Mouse (Mus musculus) MEL (cell line): ENCODE data around the gene Bag6. TPM values are rescaled to one million over a fixed set of nuclear protein-coding genes. Genes with fewer than 3 reads are reported as not detected.
A peak's percentile ranks its signal among the peaks of the same experiment; 100 is the strongest.

Source experiments
- DNase-seq: peaks from one replicate; pipeline ENCODE4 v3.0.0; 2011; ENCODE audit warnings: low read depth, low spot score
- H3K27ac ChIP-seq: 2 replicates; pipeline ENCODE4 v1.5.1; 2012; ENCODE audit warnings: low read depth, mild to moderate bottlenecking, control low read depth, low read length, moderate library complexity; ENCODE audit not compliant: control insufficient read depth
- H3K27me3 ChIP-seq, 2 experiments: fragments of 150-350 bp in 1 of 2; sonication (generic) in 1 of 2; 2 replicates each; pipeline ENCODE4 v1.6.1; 2012; ENCODE audit warnings: low read length in 2 of 2, mild to moderate bottlenecking in 2 of 2, improper control_type of control experiment in 1 of 2, moderate library complexity in 1 of 2; ENCODE audit not compliant: insufficient read depth in 2 of 2, control insufficient read depth in 1 of 2
- H3K36me3 ChIP-seq, 2 experiments: 2 replicates each; pipeline ENCODE4 v1.6.1; 2012 to 2014; ENCODE audit warnings: low read length in 2 of 2, improper control_type of control experiment in 1 of 2, inconsistent platforms in 1 of 2, mild to moderate bottlenecking in 1 of 2; ENCODE audit not compliant: insufficient read depth in 2 of 2, control insufficient read depth in 1 of 2
- H3K4me1 ChIP-seq, 2 experiments: fragments of 150-350 bp in 1 of 2; sonication (generic) in 1 of 2; 2 replicates each; pipeline ENCODE4 v1.6.1; 2012; ENCODE audit warnings: low read length in 2 of 2, improper control_type of control experiment in 1 of 2, mild to moderate bottlenecking in 1 of 2; ENCODE audit not compliant: insufficient read depth in 2 of 2, control insufficient read depth in 1 of 2
- H3K4me3 ChIP-seq, 2 experiments: fragments of 150-350 bp in 1 of 2; sonication (generic) in 1 of 2; 2 replicates each; pipeline ENCODE4 v1.5.1; 2012; ENCODE audit warnings: low read depth in 2 of 2, low read length in 2 of 2, mild to moderate bottlenecking in 2 of 2, moderate library complexity in 2 of 2, control low read depth in 1 of 2, improper control_type of control experiment in 1 of 2; ENCODE audit not compliant: control insufficient read depth in 1 of 2, insufficient read depth in 1 of 2
- H3K79me2 ChIP-seq: 2 replicates; pipeline ENCODE4 v1.6.1; 2012; ENCODE audit warnings: mild to moderate bottlenecking, low read length, moderate library complexity; ENCODE audit not compliant: control insufficient read depth, poor library complexity, insufficient read depth
- H3K9ac ChIP-seq: 2 replicates; pipeline ENCODE4 v1.6.1; 2012; ENCODE audit warnings: low read depth, mild to moderate bottlenecking, control low read depth, low read length, moderate library complexity; ENCODE audit not compliant: control insufficient read depth, poor library complexity, severe bottlenecking
- H3K9me3 ChIP-seq: fragments of 150-350 bp; sonication (generic); replicated peaks from 2 replicates; pipeline ENCODE4 v1.6.1; 2012; ENCODE audit warnings: mild to moderate bottlenecking, low read length, improper control_type of control experiment, moderate library complexity; ENCODE audit not compliant: insufficient read depth
- CHD1 ChIP-seq: IDR thresholded peaks from 2 replicates; pipeline ENCODE4 v1.6.1; 2012; ENCODE audit warnings: low read depth, mild to moderate bottlenecking, inconsistent platforms, low read length, improper control_type of control experiment
- CHD2 ChIP-seq: IDR thresholded peaks from 2 replicates; pipeline ENCODE4 v1.6.1; 2011; ENCODE audit warnings: low read length, improper control_type of control experiment
- CTCF ChIP-seq, 3 experiments: IDR thresholded peaks in 2 of 3; conservative IDR thresholded peaks in 1 of 3; 2 replicates each; pipeline ENCODE4 v1.5.1; 2011 to 2012; ENCODE audit warnings: low read length in 3 of 3, low read depth in 2 of 3, mild to moderate bottlenecking in 2 of 3, improper control_type of control experiment in 1 of 3, inconsistent platforms in 1 of 3, mixed read lengths in 1 of 3, moderate library complexity in 1 of 3; ENCODE audit not compliant: control insufficient read depth in 1 of 3, insufficient read depth in 1 of 3, poor library complexity in 1 of 3, severe bottlenecking in 1 of 3
- GATA1 ChIP-seq: IDR thresholded peaks from 2 replicates; pipeline ENCODE4 v1.6.1; 2011; ENCODE audit warnings: low read depth, low read length, improper control_type of control experiment
- HCFC1 ChIP-seq: IDR thresholded peaks from 2 replicates; pipeline ENCODE4 v1.6.1; 2012; ENCODE audit warnings: low read depth, mild to moderate bottlenecking, inconsistent platforms, low read length, improper control_type of control experiment, moderate library complexity
- JUND ChIP-seq: IDR thresholded peaks from 2 replicates; pipeline ENCODE4 v1.6.1; 2011; ENCODE audit warnings: low read depth, mild to moderate bottlenecking, improper control_type of control experiment, low read length
- MAFK ChIP-seq: IDR thresholded peaks from 2 replicates; pipeline ENCODE4 v1.6.1; 2011; ENCODE audit warnings: low read depth, mild to moderate bottlenecking, low read length, improper control_type of control experiment, borderline replicate concordance
- MAX ChIP-seq: IDR thresholded peaks from 2 replicates; pipeline ENCODE4 v1.6.1; 2011; ENCODE audit warnings: low read length, improper control_type of control experiment
- MXI1 ChIP-seq: IDR thresholded peaks from 2 replicates; pipeline ENCODE4 v1.6.1; 2011; ENCODE audit warnings: mild to moderate bottlenecking, low read depth, low read length, improper control_type of control experiment
- MYC ChIP-seq: IDR thresholded peaks from 2 replicates; pipeline ENCODE4 v1.6.1; 2011; ENCODE audit warnings: low read depth, mild to moderate bottlenecking, low read length, improper control_type of control experiment, moderate library complexity
- POLR2A ChIP-seq, 2 experiments: IDR thresholded peaks; 2 replicates each; pipeline ENCODE4 v1.6.1; 2011 to 2012; ENCODE audit warnings: low read length in 2 of 2, mild to moderate bottlenecking in 2 of 2, control low read depth in 1 of 2, improper control_type of control experiment in 1 of 2, low read depth in 1 of 2, moderate library complexity in 1 of 2; ENCODE audit not compliant: control insufficient read depth in 1 of 2, insufficient read depth in 1 of 2, poor library complexity in 1 of 2
- RAD21 ChIP-seq: IDR thresholded peaks from 2 replicates; pipeline ENCODE4 v1.6.1; 2011; ENCODE audit warnings: mild to moderate bottlenecking, low read depth, low read length, improper control_type of control experiment
- SIN3A ChIP-seq: IDR thresholded peaks from 2 replicates; pipeline ENCODE4 v1.6.1; 2012; ENCODE audit warnings: low read length, improper control_type of control experiment, inconsistent platforms
- SMC3 ChIP-seq: IDR thresholded peaks from 2 replicates; pipeline ENCODE4 v1.6.1; 2011; ENCODE audit warnings: low read depth, low read length, improper control_type of control experiment
- TCF12 ChIP-seq: IDR thresholded peaks from 2 replicates; pipeline ENCODE4 v1.6.1; 2014; ENCODE audit warnings: low read depth, mild to moderate bottlenecking, inconsistent platforms, low read length, improper control_type of control experiment, moderate library complexity
- USF1 ChIP-seq: IDR thresholded peaks from 2 replicates; pipeline ENCODE4 v1.6.1; 2014; ENCODE audit warnings: low read depth, mild to moderate bottlenecking, inconsistent platforms, low read length, improper control_type of control experiment, moderate library complexity
- USF2 ChIP-seq, 2 experiments: IDR thresholded peaks; 2 replicates each; pipeline ENCODE4 v1.6.1; 2011 to 2012; ENCODE audit warnings: improper control_type of control experiment in 2 of 2, low read length in 2 of 2, borderline replicate concordance in 1 of 2, inconsistent platforms in 1 of 2, low read depth in 1 of 2, mild to moderate bottlenecking in 1 of 2; ENCODE audit not compliant: insufficient read depth in 1 of 2
- ZC3H11A ChIP-seq: IDR thresholded peaks from 2 replicates; pipeline ENCODE4 v1.6.1; 2012; ENCODE audit warnings: low read depth, mild to moderate bottlenecking, inconsistent platforms, low read length, improper control_type of control experiment
- ZNF384 ChIP-seq: IDR thresholded peaks from 2 replicates; pipeline ENCODE4 v1.6.1; 2012; ENCODE audit warnings: low read depth, mild to moderate bottlenecking, inconsistent platforms, low read length, improper control_type of control experiment
- polyA plus RNA-seq, 2 experiments: library from polyadenylated mRNA; stranded (reverse) in 1 of 2; unstranded in 1 of 2; fragments of >175 nt in 1 of 2; fragments of >200 nt in 1 of 2; gene quantifications; 2 replicates each; pipeline versions ENCODE4 v1.2.1 to v1.2.4; 2012; ENCODE audit warnings: low replicate concordance in 2 of 2, low read depth in 1 of 2; ENCODE audit not compliant: insufficient read length in 2 of 2, insufficient read depth in 1 of 2, missing spikeins in 1 of 2
- total RNA-seq: library from RNA; depleted of rRNA; stranded (reverse); fragments of 300-350 nt; gene quantifications from 2 replicates; pipeline ENCODE4 v1.2.3, GENCODE M21; 2012

Bag6 gene
- total and polyA plus RNA-seq, 3 experiments, result 102 to 283 TPM; not detected in 1

DNA sequence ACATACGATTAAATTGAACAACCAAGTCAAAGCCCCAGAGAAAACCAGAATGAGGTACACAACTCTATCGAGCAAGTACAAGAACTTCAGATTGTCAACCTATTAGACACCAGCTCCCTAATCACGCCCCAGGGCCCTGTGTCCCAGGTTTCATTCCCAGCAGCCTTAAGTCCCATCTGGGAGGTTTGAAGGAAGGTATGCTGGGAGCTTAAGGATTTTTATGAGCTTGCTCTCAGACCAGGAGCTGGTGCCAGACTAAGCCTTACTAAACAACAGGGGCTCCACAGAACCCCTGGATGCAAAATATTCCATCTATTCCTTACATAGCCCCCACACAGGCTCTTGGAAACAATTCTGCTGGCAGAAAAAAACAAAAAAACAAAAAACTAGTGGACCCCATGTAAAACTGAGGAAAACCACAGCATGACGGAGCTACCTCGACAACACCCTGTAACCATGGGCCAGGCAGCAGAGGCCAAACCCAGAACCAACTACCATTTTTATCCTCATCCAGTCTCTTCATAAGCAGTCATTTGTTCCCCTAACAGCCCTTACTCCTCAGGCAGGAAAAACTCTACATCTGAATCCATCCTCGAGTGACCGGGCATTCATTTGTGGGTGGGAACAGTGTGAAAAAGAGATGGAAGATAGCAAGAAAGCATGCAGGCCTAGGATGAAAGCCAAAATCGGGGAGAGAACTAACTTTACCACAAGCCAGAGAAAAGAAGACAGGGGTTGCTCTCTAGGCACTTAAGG lies 28.5 kb downstream of the Bag6 start:
- H3K36me3 ChIP-seq, result peaks cover 21 to 31% of the 10 kb centered on the region in 2 experiments

DNA sequence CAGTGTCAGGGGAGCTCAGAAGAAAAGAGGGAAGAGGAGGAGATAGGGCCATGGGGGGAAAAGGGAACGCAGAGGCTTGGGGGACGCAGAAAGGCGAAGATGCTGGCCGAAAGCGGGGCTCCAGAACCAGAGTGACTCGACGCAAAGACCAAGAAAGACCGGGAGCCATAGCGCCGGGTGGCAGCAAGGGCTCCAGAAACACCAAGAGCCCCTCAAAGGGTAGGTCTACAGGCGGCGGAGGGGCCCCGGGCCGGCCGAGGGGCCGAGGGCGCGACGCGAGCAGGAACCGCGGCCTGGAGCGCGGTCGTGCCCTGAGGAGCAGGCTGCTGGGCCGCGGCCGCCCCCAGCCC lies 29.2 kb downstream of the Bag6 start:
- H3K4me3 ChIP-seq, result peak overlapping the region; percentile 92 to 97
- TF ChIP-seq POLR2A (IDR thresholded peaks at IDR 0.05; ENCODE audit: control insufficient read depth in 1 of 2, insufficient read depth in 1 of 2, low read depth in 1 of 2, low read length in 2 of 2, poor library complexity in 1 of 2) (0 out of 4 replicates have a peak, but pooled peaks of 1 of the 2 experiments have one; percentile 54), ZC3H11A (no peak)
- TF ChIP-seq, all 39 proteins: peak for 1
- Histone ChIP-seq H3K9ac (peak overlapping the region; percentile 81), H3K27ac (peak overlapping the region; percentile 72), H3K9me3 (no peaks in the 10 kb centered on the region), H3K4me1 (peaks cover 3 to 13% of the 10 kb centered on the region in 2 experiments; a peak in 3 of 4 replicates), H3K27me3 (no peaks in the 10 kb centered on the region), H3K79me2 (peaks cover 54% of the 10 kb centered on the region), H3K36me3 (peaks cover 21 to 25% of the 10 kb centered on the region in 2 experiments)
- DNase-seq, result no peak

More for the DNA sequence above, 28.5 kb downstream of the Bag6 start:
- Histone ChIP-seq H3K27me3 (no peaks in the 10 kb centered on the region), H3K4me3 (peak overlapping the region; percentile 92 to 97), H3K4me1 (peaks cover 3 to 13% of the 10 kb centered on the region in 2 experiments; a peak in 3 of 4 replicates), H3K27ac (peak overlapping the region; percentile 72), H3K9ac (peak overlapping the region; percentile 81), H3K9me3 (no peaks in the 10 kb centered on the region), H3K79me2 (peaks cover 58% of the 10 kb centered on the region)
- TF ChIP-seq POLR2A (IDR thresholded peaks at IDR 0.05; ENCODE audit: control insufficient read depth in 1 of 2, insufficient read depth in 1 of 2, low read depth in 1 of 2, low read length in 2 of 2, poor library complexity in 1 of 2) (no peak), JUND (no peak), MXI1 (peak; percentile 29; the same call in 1 of the 2 replicates), TCF12 (no peak), ZC3H11A (no peak), CTCF (IDR thresholded peaks at IDR 0.05 in 2 of 3, conservative IDR thresholded peaks at IDR 0.05 in 1 of 3; ENCODE audit: control insufficient read depth in 1 of 3, insufficient read depth in 1 of 3, low read depth in 2 of 3, low read length in 3 of 3, poor library complexity in 1 of 3, severe bottlenecking in 1 of 3) (no peak), HCFC1 (0 out of 2 replicates have a peak, but pooled peaks have one; percentile 24), CHD1 (peak; percentile 93), MAX (peak; percentile 37; the same call in 1 of the 2 replicates), USF1 (no peak), USF2 (IDR thresholded peaks at IDR 0.05; ENCODE audit: borderline replicate concordance in 1 of 2, insufficient read depth in 1 of 2, low read depth in 1 of 2, low read length in 2 of 2) (no peak), SIN3A (peak; percentile 70), GATA1 (no peak), ZNF384 (no peak), RAD21 (no peak), MYC (no peak), MAFK (no peak), SMC3 (no peak), CHD2 (no peak)
- DNase-seq, result no peak
